Mouse (Mus musculus) gonadal fat pad, adult 2 months (tissue): ENCODE results near the gene Dner. TPM values are rescaled to one million over a fixed set of nuclear protein-coding genes. Genes with fewer than 3 reads are reported as not detected.

Experiments used
- DNase-seq: peaks from one replicate; pipeline ENCODE4 v3.0.0-alpha.2; 2012; ENCODE audit warnings: low read depth
- polyA plus RNA-seq: library from polyadenylated mRNA; depleted of rRNA; stranded (reverse); fragments of >200 nt; gene quantifications from 2 replicates; pipeline ENCODE4 v1.2.3, GENCODE M21; 2012

The Dner gene
- polyA plus RNA-seq, 1 experiment, result 3.3 TPM

GRCm38 (mm10) chr1:84524413-84524812 lies 171.6 kb downstream of the Dner start:
- no peak for DNase-seq

- DNase-seq, result no peak
These were observed 173.1 kb downstream of the Dner start for GRCm38 (mm10) chr1:84522963-84523280.

- no peak for DNase-seq
These were observed 173.6 kb downstream of the Dner start for GRCm38 (mm10) chr1:84522256-84522962.

- no peak for DNase-seq
These were observed 177.7 kb downstream of the Dner start for GRCm38 (mm10) chr1:84518347-84518746.

GRCm38 (mm10) chr1:84513201-84513600 lies 182.8 kb downstream of the Dner start:
- no peak for DNase-seq

GRCm38 (mm10) chr1:84508510-84508909 lies 187.5 kb downstream of the Dner start:
- DNase-seq, result no peak

GRCm38 (mm10) chr1:84507568-84507967 lies 188.5 kb downstream of the Dner start:
- DNase-seq, result no peak

GRCm38 (mm10) chr1:84506984-84507546 lies 189.0 kb downstream of the Dner start:
- no peak for DNase-seq

- no peak for DNase-seq
These were observed 195.3 kb downstream of the Dner start for GRCm38 (mm10) chr1:84500673-84501072.

- DNase-seq, result no peak
These were observed 204.3 kb downstream of the Dner start for GRCm38 (mm10) chr1:84491732-84492131.

- no peak for DNase-seq
These were observed 207.5 kb downstream of the Dner start for GRCm38 (mm10) chr1:84488546-84488945.

- no peak for DNase-seq
These were observed 211.0 kb downstream of the Dner start for GRCm38 (mm10) chr1:84485066-84485465.

- no peak for DNase-seq
These were observed 211.4 kb downstream of the Dner start for GRCm38 (mm10) chr1:84484577-84484976.

GRCm38 (mm10) chr1:84479976-84480375 lies 216.0 kb downstream of the Dner start:
- no peak for DNase-seq

GRCm38 (mm10) chr1:84474274-84474673 lies 221.7 kb downstream of the Dner start:
- no peak for DNase-seq

GRCm38 (mm10) chr1:84472260-84472659 lies 223.8 kb downstream of the Dner start:
- no peak for DNase-seq

- no peak for DNase-seq
These were observed 225.7 kb downstream of the Dner start for GRCm38 (mm10) chr1:84470342-84470741.

GRCm38 (mm10) chr1:84467664-84468063 lies 228.4 kb downstream of the Dner start:
- no peak for DNase-seq

- no peak for DNase-seq
These were observed 231.3 kb downstream of the Dner start for GRCm38 (mm10) chr1:84464761-84465160.

GRCm38 (mm10) chr1:84463976-84464662 lies 231.9 kb downstream of the Dner start:
- DNase-seq, result no peak

- DNase-seq, result no peak
These were observed 246.3 kb downstream of the Dner start for GRCm38 (mm10) chr1:84449566-84450278.

GRCm38 (mm10) chr1:84443640-84444039 lies 252.4 kb downstream of the Dner start:
- DNase-seq, result no peak

GRCm38 (mm10) chr1:84443050-84443449 lies 253.0 kb downstream of the Dner start:
- no peak for DNase-seq
